Mouse (Mus musculus) myocyte (in vitro differentiated cells): Measurements from ENCODE around the gene Adat3. TPM values are rescaled to one million over a fixed set of nuclear protein-coding genes. Genes with fewer than 3 reads are reported as not detected.

Experiments used
- H3K27me3 ChIP-seq: one replicate; pipeline ENCODE4 v1.6.1; 2011; ENCODE audit not compliant: control insufficient read depth, insufficient read depth, insufficient read length
- H3K36me3 ChIP-seq: one replicate; pipeline ENCODE4 v1.6.1; 2011; ENCODE audit not compliant: control insufficient read depth, insufficient read depth
- H3K4me2 ChIP-seq: one replicate; pipeline ENCODE4 v1.6.1; 2011; ENCODE audit warnings: low read depth, control low read depth
- H3K4me3 ChIP-seq: one replicate; pipeline ENCODE4 v1.5.1; 2011; ENCODE audit warnings: mild to moderate bottlenecking, control low read depth, moderate library complexity
- H3K79me2 ChIP-seq: one replicate; pipeline ENCODE4 v1.6.1; 2011; ENCODE audit not compliant: control insufficient read depth, insufficient read depth
- H3ac ChIP-seq: one replicate; pipeline ENCODE4 v1.6.1; 2011; ENCODE audit not compliant: control insufficient read depth, insufficient read length
- CEBPB ChIP-seq: IDR thresholded peaks from 2 replicates; pipeline ENCODE4 v1.6.1; 2011; ENCODE audit warnings: mild to moderate bottlenecking, moderate library complexity; ENCODE audit not compliant: poor library complexity, insufficient read depth, severe bottlenecking
- E2F4 ChIP-seq: IDR thresholded peaks from one replicate; pipeline ENCODE4 v1.6.1; 2011; ENCODE audit warnings: mild to moderate bottlenecking, control low read depth, moderate library complexity; ENCODE audit not compliant: insufficient read depth
- MAX ChIP-seq: IDR thresholded peaks from one replicate; pipeline ENCODE4 v1.6.1; 2011; ENCODE audit warnings: low read depth, mild to moderate bottlenecking, control low read depth
- MYOD1 ChIP-seq, 3 experiments: IDR thresholded peaks; one replicate each; pipeline ENCODE4 v1.6.1; 2011; ENCODE audit warnings: control low read depth in 2 of 3, low read depth in 2 of 3, mild to moderate bottlenecking in 2 of 3, moderate library complexity in 1 of 3; ENCODE audit not compliant: insufficient read length in 2 of 3, control insufficient read depth in 1 of 3
- MYOG ChIP-seq, 3 experiments: IDR thresholded peaks; one replicate each; pipeline ENCODE4 v1.6.1; 2011; ENCODE audit warnings: control low read depth in 2 of 3, low read depth in 2 of 3, mild to moderate bottlenecking in 2 of 3; ENCODE audit not compliant: insufficient read length in 2 of 3, control insufficient read depth in 1 of 3, insufficient read depth in 1 of 3
- POLR2A ChIP-seq: IDR thresholded peaks from one replicate; pipeline ENCODE4 v1.6.1; 2011; ENCODE audit warnings: low read depth, mild to moderate bottlenecking, control low read depth, moderate library complexity; ENCODE audit not compliant: insufficient read length
- POLR2AphosphoS2 ChIP-seq: IDR thresholded peaks from one replicate; pipeline ENCODE4 v1.6.1; 2011; ENCODE audit warnings: low read depth, control low read depth; ENCODE audit not compliant: insufficient read length
- REST ChIP-seq: IDR thresholded peaks from one replicate; pipeline ENCODE4 v1.6.1; 2011; ENCODE audit warnings: mild to moderate bottlenecking, control low read depth, moderate library complexity; ENCODE audit not compliant: insufficient read depth, insufficient read length
- SRF ChIP-seq: IDR thresholded peaks from one replicate; pipeline ENCODE4 v1.6.1; 2011; ENCODE audit warnings: low read depth; ENCODE audit not compliant: control insufficient read depth, insufficient read length
- TCF12 ChIP-seq: IDR thresholded peaks from one replicate; pipeline ENCODE4 v1.6.1; 2011; ENCODE audit warnings: mild to moderate bottlenecking, control low read depth; ENCODE audit not compliant: poor library complexity, insufficient read depth, severe bottlenecking
- TCF3 ChIP-seq: IDR thresholded peaks from one replicate; pipeline ENCODE4 v1.6.1; 2011; ENCODE audit warnings: low read depth, control low read depth; ENCODE audit not compliant: insufficient read length
- USF1 ChIP-seq: IDR thresholded peaks from one replicate; pipeline ENCODE4 v1.6.1; 2011; ENCODE audit warnings: low read depth, mild to moderate bottlenecking, control low read depth, moderate library complexity
- polyA plus RNA-seq: library from polyadenylated mRNA; unstranded; fragments of >200 nt; fragmentation: generic; extraction: Trizol; gene quantifications from one replicate; pipeline ENCODE4 v1.2.1, GENCODE M21; 2012; ENCODE audit warnings: missing spikeins

Adat3 gene
- polyA plus RNA-seq, 1 experiment, result 5.7 TPM

GRCm38 (mm10) chr10:80610116-80610785 is 7.6 kb downstream of the Adat3 start:
- H3K27me3 ChIP-seq, result no peaks in the 10 kb centered on the region
- H3K4me3 ChIP-seq, result no peak overlapping the region
- no peak overlapping the region for H3K4me2 ChIP-seq
- peaks cover 15% of the 10 kb centered on the region for H3K79me2 ChIP-seq
- peaks cover 14% of the 10 kb centered on the region for H3K36me3 ChIP-seq
- TF ChIP-seq MYOD1 (IDR thresholded peaks at IDR 0.05; ENCODE audit: control insufficient read depth in 1 of 3, insufficient read length in 2 of 3, low read depth in 2 of 3), result no peak
- no peak for TF ChIP-seq POLR2AphosphoS2
- no peak for TF ChIP-seq E2F4
- no peak overlapping the region for H3ac ChIP-seq

DNA sequence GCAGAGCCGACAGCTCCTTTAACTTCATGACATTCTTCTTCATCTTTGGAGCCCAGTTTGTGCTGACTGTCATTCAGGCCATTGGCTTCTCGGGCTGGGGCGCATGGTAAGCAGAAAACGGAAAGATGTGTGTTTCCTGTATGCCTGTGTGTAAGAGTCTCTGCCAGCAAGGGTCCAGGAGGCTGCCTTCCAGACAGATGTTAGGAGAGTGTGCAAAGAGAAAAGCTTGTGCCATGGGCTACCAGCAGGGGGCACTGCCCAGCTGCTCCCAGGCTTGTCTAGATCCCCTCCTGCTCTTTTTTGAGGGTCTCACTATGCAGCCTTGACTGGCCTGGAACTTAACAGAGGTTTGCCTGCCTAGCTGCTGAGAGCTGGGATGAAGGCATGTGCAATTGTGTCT is 8.3 kb downstream of the Adat3 start:
- H3K79me2 ChIP-seq, result peaks cover 8% of the 10 kb centered on the region
- H3K27me3 ChIP-seq, result no peaks in the 10 kb centered on the region
- H3K36me3 ChIP-seq, result peaks cover 14% of the 10 kb centered on the region
- H3K4me3 ChIP-seq, result no peak overlapping the region
- TF ChIP-seq USF1 (no peak), SRF (no peak), E2F4 (no peak), REST (no peak), MYOG (IDR thresholded peaks at IDR 0.05; ENCODE audit: control insufficient read depth in 1 of 3, insufficient read depth in 1 of 3, insufficient read length in 2 of 3, low read depth in 2 of 3) (no peak), POLR2AphosphoS2 (no peak), POLR2A (no peak), TCF12 (no peak), CEBPB (no peak), TCF3 (no peak), MYOD1 (IDR thresholded peaks at IDR 0.05; ENCODE audit: control insufficient read depth in 1 of 3, insufficient read length in 2 of 3, low read depth in 2 of 3) (no peak), MAX (no peak)
- H3ac ChIP-seq, result no peak overlapping the region
- no peak overlapping the region for H3K4me2 ChIP-seq

GRCm38 (mm10) chr10:80611905-80612304 is 9.2 kb downstream of the Adat3 start:
- H3K4me3 ChIP-seq, result no peak overlapping the region
- no peak for TF ChIP-seq REST
- TF ChIP-seq TCF12, result no peak
- TF ChIP-seq MYOD1 (IDR thresholded peaks at IDR 0.05; ENCODE audit: control insufficient read depth in 1 of 3, insufficient read length in 2 of 3, low read depth in 2 of 3), result no peak
- no peak for TF ChIP-seq TCF3
- TF ChIP-seq CEBPB, result no peak
- no peak for TF ChIP-seq USF1
- no peak for TF ChIP-seq SRF
- TF ChIP-seq MAX, result no peak
- no peak for TF ChIP-seq E2F4
- TF ChIP-seq MYOG (IDR thresholded peaks at IDR 0.05; ENCODE audit: control insufficient read depth in 1 of 3, insufficient read depth in 1 of 3, insufficient read length in 2 of 3, low read depth in 2 of 3), result no peak
- TF ChIP-seq POLR2A, result no peak
- TF ChIP-seq POLR2AphosphoS2, result no peak
- H3K79me2 ChIP-seq, result peaks cover 5% of the 10 kb centered on the region
- no peaks in the 10 kb centered on the region for H3K27me3 ChIP-seq
- peaks cover 14% of the 10 kb centered on the region for H3K36me3 ChIP-seq
- no peak overlapping the region for H3ac ChIP-seq
- no peak overlapping the region for H3K4me2 ChIP-seq

DNA sequence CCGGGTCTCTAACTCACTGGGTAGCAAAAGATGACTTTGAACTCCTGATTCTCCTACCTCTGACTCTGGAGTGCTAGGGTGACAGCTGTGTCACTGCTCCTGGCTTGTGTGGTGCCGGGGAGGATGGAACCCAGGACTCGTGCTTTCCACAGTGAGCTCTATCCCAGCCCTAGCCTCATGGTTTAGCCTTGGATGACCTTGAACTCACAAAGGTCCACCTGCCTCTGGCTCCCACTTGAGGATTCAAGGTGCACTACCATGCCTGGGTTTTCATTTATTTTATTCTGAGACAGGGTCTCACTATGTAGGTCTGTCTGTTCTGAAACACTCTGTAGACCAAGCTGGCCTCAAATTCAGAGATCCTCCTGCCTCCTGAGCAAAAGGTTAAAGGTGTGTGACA is 11.1 kb downstream of the Adat3 start:
- Histone ChIP-seq H3ac (no peak overlapping the region), H3K27me3 (no peaks in the 10 kb centered on the region), H3K4me3 (no peak overlapping the region), H3K36me3 (peaks cover 9% of the 10 kb centered on the region), H3K79me2 (no peaks in the 10 kb centered on the region), H3K4me2 (no peak overlapping the region)
- no peak for TF ChIP-seq MAX
- TF ChIP-seq MYOD1 (IDR thresholded peaks at IDR 0.05; ENCODE audit: control insufficient read depth in 1 of 3, insufficient read length in 2 of 3, low read depth in 2 of 3), result no peak
- no peak for TF ChIP-seq USF1
- TF ChIP-seq TCF3, result no peak
- TF ChIP-seq MYOG (IDR thresholded peaks at IDR 0.05; ENCODE audit: control insufficient read depth in 1 of 3, insufficient read depth in 1 of 3, insufficient read length in 2 of 3, low read depth in 2 of 3), result no peak
- no peak for TF ChIP-seq POLR2A
- TF ChIP-seq CEBPB, result no peak
- TF ChIP-seq TCF12, result no peak
- no peak for TF ChIP-seq REST
- no peak for TF ChIP-seq POLR2AphosphoS2
- TF ChIP-seq E2F4, result no peak

- H3K36me3 ChIP-seq, result peaks cover 5% of the 10 kb centered on the region
- H3K79me2 ChIP-seq, result no peaks in the 10 kb centered on the region
- no peaks in the 10 kb centered on the region for H3K27me3 ChIP-seq
- H3K4me3 ChIP-seq, result no peak overlapping the region
- no peak overlapping the region for H3ac ChIP-seq
- H3K4me2 ChIP-seq, result no peak overlapping the region
- TF ChIP-seq TCF12 (no peak), USF1 (no peak), E2F4 (no peak), SRF (no peak), MYOG (IDR thresholded peaks at IDR 0.05; ENCODE audit: control insufficient read depth in 1 of 3, insufficient read depth in 1 of 3, insufficient read length in 2 of 3, low read depth in 2 of 3) (no peak), POLR2A (no peak), POLR2AphosphoS2 (no peak), REST (no peak), TCF3 (no peak), CEBPB (no peak), MAX (no peak), MYOD1 (IDR thresholded peaks at IDR 0.05; ENCODE audit: control insufficient read depth in 1 of 3, insufficient read length in 2 of 3, low read depth in 2 of 3) (no peak)
Measured at GRCm38 (mm10) chr10:80614351-80614750, 11.7 kb downstream of the Adat3 start.
